Mouse (Mus musculus) hindbrain, embryonic 14.5 days (tissue): ENCODE measurements around the gene Rgl1. TPM values are rescaled to one million over a fixed set of nuclear protein-coding genes. Genes with fewer than 3 reads are reported as not detected.
"Not testable (repeated sequence)": the region's sequence is repeated elsewhere in the genome, so short reads cannot be mapped to it uniquely, and the experiment has no call there.

Experiments used
- ATAC-seq: fragments of 200-750 bp; cut with Nextera tagmentation; 2 replicates; pipeline ENCODE4 v1.8.0; 2017; ENCODE audit warnings: moderate number of reproducible peaks, mild to moderate bottlenecking, moderate TSS enrichment, moderate library complexity; ENCODE audit not compliant: low FRiP score
- DNase-seq: peaks from one replicate; pipeline ENCODE4 v3.0.0-alpha.2; 2015; ENCODE audit warnings: low spot score
- H3K27ac ChIP-seq: fragments of 300-500 bp; sonication (generic); 2 replicates; pipeline ENCODE4 v1.5.1; 2014; ENCODE audit warnings: mild to moderate bottlenecking, moderate library complexity
- H3K27me3 ChIP-seq: fragments of 300-500 bp; sonication (generic); 2 replicates; pipeline ENCODE4 v1.6.1; 2014; ENCODE audit warnings: mild to moderate bottlenecking, low read length, mixed read lengths; ENCODE audit not compliant: control insufficient read depth, insufficient read depth
- H3K36me3 ChIP-seq: fragments of 300-500 bp; sonication (generic); replicated peaks from 2 replicates; pipeline ENCODE4 v1.6.1; 2014; ENCODE audit not compliant: control insufficient read depth, insufficient read depth
- H3K4me1 ChIP-seq: fragments of 300-500 bp; sonication (generic); replicated peaks from 2 replicates; pipeline ENCODE4 v1.6.1; 2014; ENCODE audit warnings: antibody characterized with exemption, low read length, mixed read lengths; ENCODE audit not compliant: control insufficient read depth, insufficient read depth
- H3K4me2 ChIP-seq: fragments of 300-500 bp; sonication (generic); replicated peaks from 2 replicates; pipeline ENCODE4 v1.6.1; 2014; ENCODE audit warnings: mild to moderate bottlenecking, moderate library complexity
- H3K4me3 ChIP-seq: fragments of 300-500 bp; sonication (generic); replicated peaks from 2 replicates; pipeline ENCODE4 v1.5.1; 2014; ENCODE audit warnings: mild to moderate bottlenecking, low read length
- H3K9ac ChIP-seq: fragments of 300-500 bp; sonication (generic); 2 replicates; pipeline ENCODE4 v1.6.1; 2014
- H3K9me3 ChIP-seq: fragments of 300-500 bp; sonication (generic); 2 replicates; pipeline ENCODE4 v1.6.1; 2016; ENCODE audit warnings: low read length; ENCODE audit not compliant: control insufficient read depth
- WGBS: fragments of 180-500 bp; shearing (Covaris S2); extraction: QIAGEN DNeasy Blood & Tissue Kit; methylation state at CpG from one replicate; pipeline ENCODE4 v1.1.7; 2014; 5-methylcytosine and 5-hydroxymethylcytosine counted together
- polyA plus RNA-seq: library from polyadenylated mRNA; unstranded; fragments of >200 nt; fragmentation: Nextera tagmentation; extraction: Ambion mirVana; gene quantifications from 2 replicates; pipeline ENCODE4 v1.2.1, GENCODE M21; 2014

Rgl1 gene
- polyA plus RNA-seq, 1 experiment from 2014 or later, result 20.9 TPM

DNA sequence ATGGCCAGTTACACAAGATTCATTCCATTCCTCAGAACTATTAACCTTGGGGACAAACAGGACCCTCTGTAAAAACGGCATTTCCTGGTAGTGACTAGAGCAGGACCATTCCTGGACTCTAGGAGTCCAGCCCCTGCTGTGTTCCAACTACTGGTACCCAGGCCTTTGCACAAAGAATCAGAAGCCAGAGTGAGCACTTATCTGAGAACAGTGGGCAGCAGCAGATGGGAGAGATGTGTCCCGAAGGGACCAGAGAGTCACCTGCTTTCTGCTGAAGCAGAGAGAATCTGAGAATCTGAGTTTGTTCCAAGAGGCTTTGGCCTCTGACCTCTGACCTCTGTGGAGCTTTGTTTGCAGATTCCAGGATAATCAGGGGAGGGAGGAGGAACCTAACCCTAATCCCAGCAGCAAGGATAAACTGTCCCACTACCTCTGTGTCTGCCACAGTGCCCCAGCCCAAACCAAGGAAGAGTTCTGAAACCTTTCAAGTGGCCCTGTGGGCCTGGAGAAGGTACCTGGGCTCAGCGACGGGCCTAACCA is 22.0 kb upstream of the Rgl1 start:
- H3K4me1 ChIP-seq, result 0 out of 2 replicates have a peak, but pooled peaks cover 3% of the 10 kb centered on the region
- no peak for DNase-seq
- H3K36me3 ChIP-seq, result no peaks in the 10 kb centered on the region
- no peak overlapping the region for H3K9ac ChIP-seq
- ATAC-seq, result no peak
- WGBS, result 33% methylated on average over 4 of the region's 4 CpGs
- H3K27ac ChIP-seq, result no peak overlapping the region
- no peaks in the 10 kb centered on the region for H3K27me3 ChIP-seq
- H3K4me2 ChIP-seq, result no peak overlapping the region
- no peaks in the 10 kb centered on the region for H3K9me3 ChIP-seq
- no peak overlapping the region for H3K4me3 ChIP-seq

GRCm38 (mm10) chr1:152786953-152787352 is 20.8 kb upstream of the Rgl1 start:
- ATAC-seq (no peak), DNase-seq (no peak)
- 0 out of 2 replicates have a peak, but pooled peaks cover 3% of the 10 kb centered on the region for H3K4me1 ChIP-seq
- no peaks in the 10 kb centered on the region for H3K9me3 ChIP-seq
- H3K4me3 ChIP-seq, result no peak overlapping the region
- H3K9ac ChIP-seq, result no peak overlapping the region
- H3K4me2 ChIP-seq, result no peak overlapping the region
- no peaks in the 10 kb centered on the region for H3K27me3 ChIP-seq
- H3K36me3 ChIP-seq, result no peaks in the 10 kb centered on the region
- H3K27ac ChIP-seq, result no peak overlapping the region
- 90% methylated on average over 4 of the region's 4 CpGs for WGBS

DNA sequence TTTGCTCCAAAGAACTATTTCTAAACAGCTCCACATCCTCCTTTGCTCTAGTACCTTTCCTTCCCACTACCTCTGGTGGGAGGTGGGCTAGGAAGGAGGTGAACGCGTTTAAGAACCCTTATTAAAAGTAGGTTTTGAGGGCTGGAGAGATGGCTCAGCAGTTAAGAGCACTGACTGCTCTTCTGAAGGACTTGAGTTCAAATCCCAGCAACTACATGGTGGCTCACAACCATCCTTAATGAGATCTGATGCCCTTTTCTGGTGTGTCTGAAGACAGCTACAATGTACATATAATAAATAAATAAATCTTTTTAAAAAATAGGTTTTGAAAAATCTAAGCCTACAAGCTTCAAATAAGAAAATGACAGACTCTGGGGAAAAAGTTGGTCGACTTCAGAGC is 19.3 kb upstream of the Rgl1 start:
- 82% methylated on average over 3 of the region's 3 CpGs for WGBS

GRCm38 (mm10) chr1:152784620-152785019 is 18.5 kb upstream of the Rgl1 start:
- no peaks in the 10 kb centered on the region for H3K4me1 ChIP-seq
- 96% methylated on average over 8 of the region's 8 CpGs for WGBS
- ATAC-seq, result no peak

More for the DNA sequence above, 19.3 kb upstream of the Rgl1 start:
- not testable (repeated sequence) for H3K4me2 ChIP-seq, DNase-seq, H3K9me3 ChIP-seq, H3K4me3 ChIP-seq, H3K27ac ChIP-seq, H3K27me3 ChIP-seq, H3K4me1 ChIP-seq, ATAC-seq, H3K36me3 ChIP-seq, H3K9ac ChIP-seq

GRCm38 (mm10) chr1:152779071-152779737 is 13.1 kb upstream of the Rgl1 start:
- no peak overlapping the region for H3K4me3 ChIP-seq
- no peaks in the 10 kb centered on the region for H3K4me1 ChIP-seq
- ATAC-seq (no peak), DNase-seq (peak; percentile 49)
- H3K36me3 ChIP-seq, result peaks cover 25% of the 10 kb centered on the region
- no peak overlapping the region for H3K4me2 ChIP-seq
- no peaks in the 10 kb centered on the region for H3K9me3 ChIP-seq
- no peak overlapping the region for H3K9ac ChIP-seq
- no peak overlapping the region for H3K27ac ChIP-seq
- H3K27me3 ChIP-seq, result no peaks in the 10 kb centered on the region
- WGBS, result 44% methylated on average over 10 of the region's 10 CpGs

More at GRCm38 (mm10) chr1:152784620-152785019, 18.5 kb upstream of the Rgl1 start:
- DNase-seq, result no peak
- no peaks in the 10 kb centered on the region for H3K36me3 ChIP-seq
- no peaks in the 10 kb centered on the region for H3K27me3 ChIP-seq
- H3K4me3 ChIP-seq, result no peak overlapping the region
- no peak overlapping the region for H3K27ac ChIP-seq
- H3K9me3 ChIP-seq, result no peaks in the 10 kb centered on the region
- H3K4me2 ChIP-seq, result no peak overlapping the region
- H3K9ac ChIP-seq, result no peak overlapping the region

DNA sequence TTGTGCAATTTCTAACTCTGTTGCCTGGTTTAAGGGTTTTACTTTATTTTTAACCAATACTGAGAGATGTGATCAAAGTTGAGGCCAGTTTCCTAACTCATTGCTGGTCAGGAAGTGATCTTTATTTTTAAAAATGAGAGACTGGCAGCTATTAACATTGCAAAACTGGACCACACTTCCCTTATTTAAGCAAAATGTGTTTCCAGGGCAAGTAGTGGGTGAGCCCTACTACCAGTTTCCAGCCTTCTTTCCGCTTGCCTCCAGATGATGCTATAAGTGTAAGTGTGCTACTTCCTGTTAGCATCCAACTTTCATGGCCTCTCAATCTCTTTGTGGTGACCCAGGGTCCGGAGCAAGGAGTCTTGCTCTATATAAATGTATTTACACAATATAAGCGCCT is 8.4 kb upstream of the Rgl1 start:
- not testable (repeated sequence) for H3K4me1 ChIP-seq, DNase-seq, H3K4me3 ChIP-seq, H3K9me3 ChIP-seq, ATAC-seq, H3K27me3 ChIP-seq, H3K27ac ChIP-seq, H3K9ac ChIP-seq, H3K4me2 ChIP-seq
- 96% methylated on average over 3 of the region's 3 CpGs for WGBS
- H3K36me3 ChIP-seq, result peaks cover 70% of the 10 kb centered on the region

DNA sequence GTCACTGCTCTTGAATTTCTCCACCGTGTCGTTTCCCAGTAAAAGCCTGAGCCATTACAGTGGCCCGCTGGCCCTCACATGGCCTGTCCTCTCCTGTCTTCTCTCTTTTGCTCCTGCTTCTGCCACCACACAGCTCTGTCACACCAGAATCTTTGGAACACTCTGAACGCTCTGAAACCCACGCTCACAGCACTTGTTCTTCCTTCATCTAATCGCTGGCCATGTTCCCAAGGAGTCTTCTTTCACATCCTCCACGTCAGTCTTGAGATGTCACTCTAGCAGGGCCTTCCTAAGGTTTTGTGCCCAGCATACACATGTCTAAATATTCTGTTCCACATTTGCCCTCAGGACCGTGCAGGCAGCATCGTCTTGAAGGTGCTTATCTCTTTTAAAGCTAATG is 4.9 kb upstream of the Rgl1 start:
- H3K4me2 ChIP-seq, result no peak overlapping the region
- no peak overlapping the region for H3K9ac ChIP-seq
- no peak overlapping the region for H3K27ac ChIP-seq
- WGBS, result 93% methylated on average over 9 of the region's 9 CpGs
- H3K9me3 ChIP-seq, result no peaks in the 10 kb centered on the region
- peaks cover 14% of the 10 kb centered on the region for H3K4me1 ChIP-seq
- DNase-seq (no peak), ATAC-seq (no peak)
- no peak overlapping the region for H3K4me3 ChIP-seq
- H3K36me3 ChIP-seq, result peaks cover 70% of the 10 kb centered on the region
- no peaks in the 10 kb centered on the region for H3K27me3 ChIP-seq

DNA sequence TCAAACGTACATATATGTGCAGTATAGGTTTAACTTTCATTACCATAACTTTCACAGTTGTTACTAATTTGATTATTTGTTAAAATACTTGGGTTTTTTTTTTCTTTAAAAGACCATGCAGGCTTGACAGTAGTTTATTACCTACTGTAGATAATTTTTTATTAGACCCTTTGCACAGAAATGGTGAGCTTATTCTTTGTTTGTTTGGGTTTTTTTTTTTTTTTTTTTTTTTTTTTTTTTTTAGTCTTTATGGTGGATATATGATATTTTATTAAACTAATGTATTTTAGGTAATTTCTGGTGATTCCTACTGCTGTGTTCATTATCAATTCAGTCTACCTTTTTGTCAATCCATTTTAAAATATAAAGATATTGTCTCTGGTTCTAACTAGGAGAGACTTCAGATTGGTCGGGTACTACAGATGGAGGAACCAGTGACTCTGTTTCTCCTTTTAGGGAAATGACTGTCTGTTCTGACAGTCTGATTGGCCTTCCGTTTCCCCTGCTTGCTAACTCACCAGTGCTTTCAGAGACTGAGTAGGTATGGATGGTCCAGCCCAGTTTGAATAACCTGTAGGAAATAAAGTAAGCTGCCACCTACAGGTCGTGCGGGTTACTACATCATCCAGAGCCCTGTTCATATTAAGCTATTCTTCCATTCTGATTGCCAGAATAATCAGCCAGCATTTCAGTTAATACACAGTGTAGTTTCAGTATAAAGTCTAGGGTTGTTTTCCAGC is 1.8 kb upstream of the Rgl1 start:
- Histone ChIP-seq H3K4me2 (peak overlapping the region; percentile 79), H3K27ac (no peak overlapping the region), H3K4me1 (peaks cover 25% of the 10 kb centered on the region), H3K9ac (peak overlapping the region; percentile 90), H3K36me3 (peaks cover 39% of the 10 kb centered on the region), H3K9me3 (no peaks in the 10 kb centered on the region), H3K4me3 (peak overlapping the region; percentile 94), H3K27me3 (no peaks in the 10 kb centered on the region)
- peak; percentile 90 for DNase-seq
- ATAC-seq, result peak; percentile 22; the same call in 1 of the 2 replicates
- 6% methylated on average over 5 of the region's 5 CpGs for WGBS
